In the genomic region with DNA sequence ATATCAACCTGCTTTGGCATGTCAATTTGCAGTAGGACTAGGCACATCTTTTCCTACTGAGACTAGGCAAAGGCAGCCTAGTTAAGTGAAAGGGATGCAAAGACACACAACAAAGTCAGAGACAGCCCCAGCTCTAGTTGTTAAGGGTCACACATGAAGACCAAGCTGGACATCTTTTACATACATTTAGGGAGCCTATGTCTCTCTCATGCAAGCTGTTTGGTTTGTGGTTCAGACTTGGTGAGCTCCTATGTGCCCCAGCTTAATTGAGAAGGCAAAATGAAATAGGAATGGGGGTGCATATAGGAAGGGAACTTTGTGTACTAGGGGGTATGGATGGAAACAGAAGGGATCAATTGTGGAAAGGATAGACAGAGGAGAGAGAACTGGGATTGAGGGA, we compare ENCODE assay signal across 22 mouse cellular contexts. TPM values are rescaled to one million over a fixed set of nuclear protein-coding genes. Genes with fewer than 3 reads are reported as not detected.
"Had no signal": no experiment of that assay in that cellular context is flagged by ENCODE, and none has a peak within 500 bp of the region (broad histone marks: within the 10 kb centered on the region; RNA-seq: fewer than 3 reads in every experiment).

Gene Olfr1228, minus strand, starts transcription at position 101 of the 400 bp plus-strand sequence.

- DNase-seq: cerebellum, adult 8-10 months; cerebellum, adult 9-10 months; cerebellum, adult 9-11 months; cerebellum, postnatal 10 days; cerebellum, postnatal 14 days; cerebellum, postnatal 25 days; cerebellum, postnatal 36 days; embryo, embryonic 11 days; forebrain, postnatal 0 days; gastrocnemius, adult 2 months; gastrocnemius, postnatal 10 days; gastrocnemius, postnatal 14 days; gastrocnemius, postnatal 25 days; gastrocnemius, postnatal 36 days; heart, adult 18-20 months; heart, adult 2 months had no signal

RNA-seq across cellular contexts. Expression of gene Olfr1228, which starts in this region (rescaled TPM):
- total RNA-seq: common myeloid progenitor, adult 5-6 weeks; forebrain, postnatal 0 days; gastrocnemius, adult 18-20 months; gastrocnemius, adult 2 months; gastrocnemius, adult 8-10 months; gastrocnemius, postnatal 10 days; gastrocnemius, postnatal 14 days; gastrocnemius, postnatal 25 days; gastrocnemius, postnatal 36 days; gastrocnemius, postnatal 4 days; granulocyte monocyte progenitor cell, adult 5-6 weeks; heart, adult 18-20 months; heart, adult 2 months; heart, adult 8-10 months had no signal
